Comparison of ENCODE assay signal across 8 mouse cellular contexts in genomic region chr2:21206278-21206677, GRCm38 (mm10). TPM values are rescaled to one million over a fixed set of nuclear protein-coding genes. Genes with fewer than 3 reads are reported as not detected.
DNase-seq lines count a peak whose midpoint lies in the region; ATAC-seq and TF ChIP-seq lines count a peak whose summit lies in the region.

No protein-coding gene starts in this region.

- peak overlapping the region; percentile 35 for H3ac ChIP-seq in myocyte (ENCODE audit: control insufficient read depth, insufficient read length)

- no peak for TF ChIP-seq POLR2A in lung, adult 2 months (IDR thresholded peaks at IDR 0.05; ENCODE audit: borderline replicate concordance, extremely low read depth, low read depth, low read length)
- no peak for TF ChIP-seq POLR2A in myocyte (IDR thresholded peaks at IDR 0.05; ENCODE audit: insufficient read length, low read depth)

- ATAC-seq in embryonic facial prominence, embryonic 14.5 days (ENCODE audit: low read depth): no peak
- ATAC-seq in intestine, embryonic 15.5 days: no peak

- 0 out of 2 replicates have a peak, but pooled peaks cover 2% of the 10 kb centered on the region for H3K4me1 ChIP-seq in lung, adult 2 months (ENCODE audit: control insufficient read depth, insufficient read depth, low read length)
- peaks cover 4% of the 10 kb centered on the region; the same call in 1 of the 2 replicates for H3K4me1 ChIP-seq in embryonic facial prominence, embryonic 14.5 days (ENCODE audit: control insufficient read depth, insufficient read depth, low read length)
- peaks cover 2% of the 10 kb centered on the region; the same call in 1 of the 2 replicates for H3K4me1 ChIP-seq in intestine, embryonic 15.5 days (replicated peaks)

- peak overlapping the region; percentile 74 for H3K4me2 ChIP-seq in embryonic facial prominence, embryonic 14.5 days (ENCODE audit: low read depth, low read length)
- peak overlapping the region; percentile 78 for H3K4me2 ChIP-seq in intestine, embryonic 15.5 days (replicated peaks)
- peak overlapping the region; percentile 91 for H3K4me2 ChIP-seq in myocyte (ENCODE audit: low read depth)

- no peaks in the 10 kb centered on the region for H3K36me3 ChIP-seq in embryonic facial prominence, embryonic 14.5 days (ENCODE audit: control insufficient read depth, insufficient read depth, low read length)
- no peaks in the 10 kb centered on the region for H3K36me3 ChIP-seq in intestine, embryonic 15.5 days
- peaks cover 3% of the 10 kb centered on the region for H3K36me3 ChIP-seq in myocyte (ENCODE audit: control insufficient read depth, insufficient read depth)

- H3K27ac ChIP-seq in embryonic facial prominence, embryonic 14.5 days (replicated peaks; ENCODE audit: low read depth, low read length): no peak overlapping the region
- H3K27ac ChIP-seq in intestine, embryonic 15.5 days: no peak overlapping the region

- H3K9ac ChIP-seq in embryonic facial prominence, embryonic 14.5 days (ENCODE audit: low read depth, low read length): peak overlapping the region; percentile 66
- peak overlapping the region; percentile 56 for H3K9ac ChIP-seq in intestine, embryonic 15.5 days

- TF ChIP-seq CTCF in lung, adult 2 months (IDR thresholded peaks at IDR 0.05; ENCODE audit: insufficient read depth, low read length): no peak

- no peaks in the 10 kb centered on the region for H3K79me2 ChIP-seq in myocyte (ENCODE audit: control insufficient read depth, insufficient read depth)

- WGBS in lung, adult 2 months: 41% methylated on average over 6 of the region's 6 CpGs
- WGBS in embryonic facial prominence, embryonic 14.5 days: 39% methylated on average over 6 of the region's 6 CpGs
- 44% methylated on average over 6 of the region's 6 CpGs for WGBS in intestine, embryonic 15.5 days

- H3K9me3 ChIP-seq in embryonic facial prominence, embryonic 14.5 days (ENCODE audit: control insufficient read depth, low read length): no peaks in the 10 kb centered on the region
- no peaks in the 10 kb centered on the region for H3K9me3 ChIP-seq in intestine, embryonic 15.5 days

- no peaks in the 10 kb centered on the region for H3K27me3 ChIP-seq in embryonic facial prominence, embryonic 14.5 days (replicated peaks; ENCODE audit: control insufficient read depth, insufficient read depth, low read length)
- H3K27me3 ChIP-seq in intestine, embryonic 15.5 days (replicated peaks): no peaks in the 10 kb centered on the region
- H3K27me3 ChIP-seq in myocyte (ENCODE audit: control insufficient read depth, insufficient read depth, insufficient read length): no peaks in the 10 kb centered on the region

- DNase-seq in lung, adult 2 months: no peak
- no peak for DNase-seq in lung, postnatal 14 days
- DNase-seq in embryonic facial prominence, embryonic 14.5 days (ENCODE audit: low spot score): no peak
- DNase-seq in cerebellum, adult 18-20 months: no peak
- no peak for DNase-seq in adrenal gland, adult 18-20 months (ENCODE audit: low spot score in 2 of 2)
- DNase-seq in kidney, postnatal 4 days: no peak

- H3K4me3 ChIP-seq in lung, adult 2 months (replicated peaks; ENCODE audit: extremely low read depth, low read depth, low read length): peak overlapping the region; percentile 82
- H3K4me3 ChIP-seq in embryonic facial prominence, embryonic 14.5 days (ENCODE audit: low read depth, low read length): peak overlapping the region; percentile 64
- peak overlapping the region; percentile 56 for H3K4me3 ChIP-seq in intestine, embryonic 15.5 days (replicated peaks)
- H3K4me3 ChIP-seq in myocyte: peak overlapping the region; percentile 41

TF ChIP-seq in myocyte, 11 proteins besides CTCF, POLR2A, EP300 and RAD21:
- TF ChIP-seq USF1 (IDR thresholded peaks at IDR 0.05; ENCODE audit: low read depth) (no peak), REST (IDR thresholded peaks at IDR 0.05; ENCODE audit: insufficient read depth, insufficient read length) (no peak), POLR2AphosphoS2 (IDR thresholded peaks at IDR 0.05; ENCODE audit: insufficient read length, low read depth) (no peak), MAX (IDR thresholded peaks at IDR 0.05; ENCODE audit: low read depth) (no peak), MYOG (IDR thresholded peaks at IDR 0.05; ENCODE audit: control insufficient read depth in 1 of 3, insufficient read depth in 1 of 3, insufficient read length in 2 of 3, low read depth in 2 of 3) (no peak), MYOD1 (IDR thresholded peaks at IDR 0.05; ENCODE audit: control insufficient read depth in 1 of 3, insufficient read length in 2 of 3, low read depth in 2 of 3) (no peak), TCF12 (IDR thresholded peaks at IDR 0.05; ENCODE audit: insufficient read depth, poor library complexity, severe bottlenecking) (no peak), TCF3 (IDR thresholded peaks at IDR 0.05; ENCODE audit: insufficient read length, low read depth) (no peak), SRF (IDR thresholded peaks at IDR 0.05; ENCODE audit: control insufficient read depth, insufficient read length, low read depth) (no peak), CEBPB (IDR thresholded peaks at IDR 0.05; ENCODE audit: insufficient read depth, poor library complexity, severe bottlenecking) (no peak), E2F4 (IDR thresholded peaks at IDR 0.05; ENCODE audit: insufficient read depth) (no peak)

RNA-seq across cellular contexts. Expression of gene Thnsl1, which starts 0.8 kb away (rescaled TPM):
- 2.9 and 4.4 TPM in 2 replicates for polyA plus RNA-seq in lung, adult 2 months (2012; rRNA removed)
- polyA plus RNA-seq in embryonic facial prominence, embryonic 14.5 days (2014; fragmentation: Nextera tagmentation; extraction: Ambion mirVana): 7.4 and 8.0 TPM in 2 replicates
- polyA plus RNA-seq in intestine, embryonic 15.5 days (2015; fragmentation: Nextera tagmentation; extraction: Ambion mirVana): 5.5 and 5.9 TPM in 2 replicates
- polyA plus RNA-seq in myocyte (2012; fragmentation: generic; extraction: Trizol): 3.6 TPM
- total RNA-seq in adrenal gland, adult 18-20 months (2021): 1 to 10 TPM; 5.6 to 6.2 TPM

RNA-seq across cellular contexts. Expression of gene Enkur, which starts 1.1 kb away (rescaled TPM):
- 0.57 and 1.5 TPM in 2 replicates for polyA plus RNA-seq in lung, adult 2 months (2012; rRNA removed)
- 1.9 and 3.3 TPM in 2 replicates for polyA plus RNA-seq in embryonic facial prominence, embryonic 14.5 days (2014; fragmentation: Nextera tagmentation; extraction: Ambion mirVana)
- 0.41 and 0.57 TPM in 2 replicates for polyA plus RNA-seq in intestine, embryonic 15.5 days (2015; fragmentation: Nextera tagmentation; extraction: Ambion mirVana)
- 1.0 TPM for polyA plus RNA-seq in myocyte (2012; fragmentation: generic; extraction: Trizol)
- under 1 TPM; 0.43 to 0.99 TPM for total RNA-seq in adrenal gland, adult 18-20 months (2021)
